Mouse (Mus musculus): Measurements from ENCODE around the gene Ap2m1. TPM values are rescaled to one million over a fixed set of nuclear protein-coding genes. Genes with fewer than 3 reads are reported as not detected.

Gene Ap2m1
- polyA plus RNA-seq, 1 experiment from 2014 or later, result 941 TPM

DNA sequence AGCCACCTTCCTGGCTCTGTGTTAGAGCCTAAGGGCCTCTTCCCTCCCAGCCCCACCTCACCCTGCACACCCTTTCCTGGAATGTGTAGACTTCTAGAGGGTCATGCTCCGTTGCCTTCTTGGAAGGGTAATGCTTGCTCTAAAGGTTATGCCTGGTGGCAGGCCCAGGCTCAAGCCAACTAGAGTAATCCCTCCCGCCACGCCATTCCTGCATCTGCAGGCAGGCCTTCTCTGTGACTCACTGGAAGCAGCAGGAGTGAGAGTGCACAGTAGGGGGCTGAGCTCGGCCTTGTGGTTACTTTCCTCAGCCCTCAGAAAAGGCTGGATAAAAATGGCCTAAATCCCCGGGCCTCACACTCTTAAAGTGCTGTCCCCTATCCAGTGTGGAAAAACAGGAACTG, 1.8 kb downstream of the Ap2m1 start:
- WGBS, result 29% methylated on average over 5 of the region's 5 CpGs
- Histone ChIP-seq H3K27ac (ENCODE audit: low read depth, low read length) (no peak overlapping the region), H3K4me3 (ENCODE audit: low read depth, low read length) (peak overlapping the region; percentile 22), H3K27me3 (ENCODE audit: control insufficient read depth, insufficient read depth, low read length) (no peaks in the 10 kb centered on the region), H3K4me1 (replicated peaks; ENCODE audit: control insufficient read depth, insufficient read depth, low read length) (peaks cover 11% of the 10 kb centered on the region; the same call in 1 of the 2 replicates), H3K9ac (ENCODE audit: low read depth, low read length) (peak overlapping the region; percentile 40; the same call in 1 of the 2 replicates), H3K9me3 (ENCODE audit: control insufficient read depth, low read length) (no peaks in the 10 kb centered on the region), H3K4me2 (replicated peaks; ENCODE audit: low read depth, low read length) (peak overlapping the region; percentile 76), H3K36me3 (ENCODE audit: control insufficient read depth, insufficient read depth, low read length) (peaks cover 11% of the 10 kb centered on the region; the same call in 1 of the 2 replicates)
- no peak for DNase-seq (ENCODE audit: low spot score)
- ATAC-seq (ENCODE audit: low FRiP score), result no peak

DNA sequence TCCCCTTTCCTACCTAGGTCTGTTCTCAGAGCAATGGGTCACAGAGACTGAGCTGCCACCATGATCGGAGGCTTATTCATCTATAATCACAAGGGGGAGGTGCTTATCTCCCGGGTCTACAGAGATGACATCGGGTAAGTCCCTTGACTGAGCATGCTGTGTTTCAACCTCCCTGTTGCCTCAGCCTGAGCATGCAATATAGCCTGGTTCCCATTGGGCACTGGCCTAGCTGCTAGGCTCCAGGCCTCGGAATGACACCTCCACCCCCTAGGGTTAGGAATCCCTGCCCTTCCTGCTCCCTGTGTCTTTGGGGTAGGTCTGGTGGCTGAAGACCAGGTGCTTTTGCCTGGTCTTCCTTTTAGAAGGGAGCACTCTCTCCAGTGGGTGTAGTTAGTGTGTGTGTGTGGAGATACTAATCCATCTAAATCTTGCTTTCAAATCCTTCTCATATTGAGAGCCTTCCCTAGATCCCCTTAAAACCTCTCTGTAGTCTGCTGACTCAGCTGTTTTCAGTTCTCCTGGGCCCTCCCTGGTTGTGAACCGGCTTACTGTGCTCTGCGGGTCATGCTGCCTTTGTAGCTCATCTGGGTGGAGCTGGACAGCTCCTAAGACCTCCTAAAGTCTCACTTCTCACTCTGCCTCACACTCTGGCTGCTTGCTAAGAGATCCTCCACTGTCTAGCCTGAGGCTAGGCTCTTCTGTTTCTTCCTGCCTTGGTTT, 2.5 kb downstream of the Ap2m1 start:
- peaks cover 11% of the 10 kb centered on the region; the same call in 1 of the 2 replicates for H3K36me3 ChIP-seq (ENCODE audit: control insufficient read depth, insufficient read depth, low read length)
- H3K4me1 ChIP-seq (replicated peaks; ENCODE audit: control insufficient read depth, insufficient read depth, low read length), result peaks cover 11% of the 10 kb centered on the region; the same call in 1 of the 2 replicates
- 50% methylated on average over 6 of the region's 6 CpGs for WGBS
- ATAC-seq (ENCODE audit: low FRiP score), result no peak
- H3K27ac ChIP-seq (ENCODE audit: low read depth, low read length), result no peak overlapping the region
- no peaks in the 10 kb centered on the region for H3K27me3 ChIP-seq (ENCODE audit: control insufficient read depth, insufficient read depth, low read length)
- H3K9me3 ChIP-seq (ENCODE audit: control insufficient read depth, low read length), result no peaks in the 10 kb centered on the region
- peak overlapping the region; percentile 40; the same call in 1 of the 2 replicates for H3K9ac ChIP-seq (ENCODE audit: low read depth, low read length)
- peak overlapping the region; percentile 22; the same call in 1 of the 2 replicates for H3K4me3 ChIP-seq (ENCODE audit: low read depth, low read length)
- H3K4me2 ChIP-seq (replicated peaks; ENCODE audit: low read depth, low read length), result peak overlapping the region; percentile 76
- DNase-seq (ENCODE audit: low spot score), result no peak

DNA sequence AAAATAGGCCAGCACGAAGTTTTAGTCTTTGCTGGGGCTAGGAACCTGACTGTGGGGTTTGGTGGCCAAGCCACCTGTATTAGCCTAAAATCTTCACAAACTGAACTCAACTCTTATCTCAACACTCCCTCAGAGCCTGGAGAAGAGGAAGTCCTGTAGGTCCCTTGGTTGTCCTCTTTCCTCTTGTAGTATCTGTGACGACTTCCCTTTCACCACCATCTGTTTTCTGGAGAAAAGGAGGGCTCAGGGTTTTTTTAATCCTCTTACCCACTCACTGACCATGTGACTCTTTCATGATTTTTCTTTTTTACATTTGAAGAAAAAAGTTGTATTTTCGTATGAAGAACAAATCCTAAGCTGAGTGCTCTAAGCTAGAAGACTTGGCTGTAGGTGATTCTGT, 4.4 kb downstream of the Ap2m1 start:
- no peak overlapping the region for H3K9ac ChIP-seq (ENCODE audit: low read depth, low read length)
- 75% methylated on average over 3 of the region's 3 CpGs for WGBS
- H3K9me3 ChIP-seq (ENCODE audit: control insufficient read depth, low read length), result no peaks in the 10 kb centered on the region
- no peaks in the 10 kb centered on the region for H3K27me3 ChIP-seq (ENCODE audit: control insufficient read depth, insufficient read depth, low read length)
- H3K36me3 ChIP-seq (ENCODE audit: control insufficient read depth, insufficient read depth, low read length), result peaks cover 18% of the 10 kb centered on the region; the same call in 1 of the 2 replicates
- no peak overlapping the region for H3K4me2 ChIP-seq (replicated peaks; ENCODE audit: low read depth, low read length)
- no peak for ATAC-seq (ENCODE audit: low FRiP score)
- no peak overlapping the region for H3K27ac ChIP-seq (ENCODE audit: low read depth, low read length)
- no peak for DNase-seq (ENCODE audit: low spot score)
- H3K4me1 ChIP-seq (replicated peaks; ENCODE audit: control insufficient read depth, insufficient read depth, low read length), result peaks cover 11% of the 10 kb centered on the region; the same call in 1 of the 2 replicates
- no peak overlapping the region for H3K4me3 ChIP-seq (ENCODE audit: low read depth, low read length)

DNA sequence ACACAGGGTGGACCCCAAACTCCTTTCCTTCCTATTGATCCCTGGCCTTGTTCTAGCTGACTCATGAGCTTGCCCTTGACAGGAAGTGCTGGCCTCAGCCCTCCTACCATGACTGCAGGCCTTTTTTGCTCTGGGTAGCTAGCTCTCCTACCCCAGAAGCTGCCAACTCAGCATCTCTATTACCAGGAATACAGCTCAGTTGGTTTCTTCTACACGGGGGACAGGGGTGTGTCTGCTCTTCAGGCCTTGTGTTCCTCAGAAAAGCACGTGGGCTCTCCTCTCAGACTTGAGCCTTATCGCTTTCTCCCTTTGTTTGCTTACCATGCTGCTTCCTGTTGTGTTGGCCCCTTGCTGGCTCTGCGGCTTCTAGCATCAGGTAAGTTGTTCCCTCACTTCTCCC, 5.2 kb downstream of the Ap2m1 start:
- Histone ChIP-seq H3K36me3 (ENCODE audit: control insufficient read depth, insufficient read depth, low read length) (peaks cover 18% of the 10 kb centered on the region; the same call in 1 of the 2 replicates), H3K9me3 (ENCODE audit: control insufficient read depth, low read length) (no peaks in the 10 kb centered on the region), H3K27ac (ENCODE audit: low read depth, low read length) (no peak overlapping the region), H3K27me3 (ENCODE audit: control insufficient read depth, insufficient read depth, low read length) (no peaks in the 10 kb centered on the region), H3K4me2 (replicated peaks; ENCODE audit: low read depth, low read length) (no peak overlapping the region), H3K9ac (ENCODE audit: low read depth, low read length) (no peak overlapping the region), H3K4me3 (ENCODE audit: low read depth, low read length) (no peak overlapping the region), H3K4me1 (replicated peaks; ENCODE audit: control insufficient read depth, insufficient read depth, low read length) (peaks cover 11% of the 10 kb centered on the region; the same call in 1 of the 2 replicates)
- ATAC-seq (ENCODE audit: low FRiP score) (no peak), DNase-seq (ENCODE audit: low spot score) (no peak)
- 94% methylated on average over 4 of the region's 4 CpGs for whole genome bisulfite sequencing

DNA sequence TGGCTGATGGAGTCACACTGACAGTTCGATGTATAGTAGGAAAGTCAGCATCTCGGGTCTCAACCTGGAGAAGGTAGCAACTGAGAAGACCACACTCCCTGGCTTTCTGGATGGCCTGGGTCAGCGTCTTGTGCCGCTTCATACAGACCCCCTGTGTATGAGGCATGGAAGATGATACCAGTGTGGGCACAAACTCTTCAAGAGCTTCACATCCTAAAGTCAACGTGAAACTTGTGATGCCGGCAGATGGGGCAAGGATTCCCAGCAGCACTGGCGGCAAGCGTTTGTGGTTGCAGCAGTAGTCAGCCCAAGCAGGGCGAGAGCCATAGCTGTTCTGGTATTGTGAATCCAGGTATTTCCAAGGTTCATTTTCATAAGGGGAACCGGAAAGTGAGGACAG, 10.4 kb downstream of the Ap2m1 start:
- DNase-seq (ENCODE audit: low spot score), result no peak
- Histone ChIP-seq H3K4me2 (replicated peaks; ENCODE audit: low read depth, low read length) (no peak overlapping the region), H3K27ac (ENCODE audit: low read depth, low read length) (no peak overlapping the region), H3K36me3 (ENCODE audit: control insufficient read depth, insufficient read depth, low read length) (peaks cover 16% of the 10 kb centered on the region; the same call in 1 of the 2 replicates), H3K4me3 (ENCODE audit: low read depth, low read length) (no peak overlapping the region), H3K4me1 (replicated peaks; ENCODE audit: control insufficient read depth, insufficient read depth, low read length) (peaks cover 3% of the 10 kb centered on the region; the same call in 1 of the 2 replicates), H3K27me3 (ENCODE audit: control insufficient read depth, insufficient read depth, low read length) (no peaks in the 10 kb centered on the region), H3K9ac (ENCODE audit: low read depth, low read length) (no peak overlapping the region), H3K9me3 (ENCODE audit: control insufficient read depth, low read length) (no peaks in the 10 kb centered on the region)
- 93% methylated on average over 10 of the region's 10 CpGs for whole genome bisulfite sequencing
- ATAC-seq (ENCODE audit: low FRiP score), result no peak

DNA sequence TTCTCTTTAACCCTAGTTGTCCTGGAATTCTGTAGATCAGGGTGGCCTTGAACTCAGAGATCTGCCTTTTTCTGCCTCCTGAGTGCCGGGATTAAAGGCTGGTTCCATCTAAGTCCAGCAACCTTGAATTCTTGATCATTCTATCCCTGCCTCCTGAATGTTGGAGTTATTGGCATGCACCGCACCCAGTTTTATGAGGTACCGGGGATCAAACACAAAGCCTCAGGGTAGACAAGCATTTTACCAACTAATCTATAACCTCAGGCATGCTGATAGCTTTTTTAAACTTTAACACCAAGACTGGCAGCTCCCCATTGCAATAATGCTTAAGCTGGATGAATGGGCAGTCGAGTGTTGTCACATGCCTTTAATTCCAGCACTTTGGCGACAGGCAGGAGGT, 12.1 kb downstream of the Ap2m1 start:
- Histone ChIP-seq H3K27ac (ENCODE audit: low read depth, low read length) (no peak overlapping the region), H3K9me3 (ENCODE audit: control insufficient read depth, low read length) (no peaks in the 10 kb centered on the region), H3K4me2 (replicated peaks; ENCODE audit: low read depth, low read length) (peak overlapping the region; percentile 59; the same call in 1 of the 2 replicates), H3K27me3 (ENCODE audit: control insufficient read depth, insufficient read depth, low read length) (no peaks in the 10 kb centered on the region), H3K4me1 (replicated peaks; ENCODE audit: control insufficient read depth, insufficient read depth, low read length) (peaks cover 3% of the 10 kb centered on the region; the same call in 1 of the 2 replicates), H3K4me3 (ENCODE audit: low read depth, low read length) (no peak overlapping the region; the same call in 1 of the 2 replicates), H3K36me3 (ENCODE audit: control insufficient read depth, insufficient read depth, low read length) (peaks cover 10% of the 10 kb centered on the region; the same call in 1 of the 2 replicates), H3K9ac (ENCODE audit: low read depth, low read length) (no peak overlapping the region)
- ATAC-seq (ENCODE audit: low FRiP score) (no peak), DNase-seq (ENCODE audit: low spot score) (no peak)
- WGBS, result 61% methylated on average over 5 of the region's 5 CpGs

DNA sequence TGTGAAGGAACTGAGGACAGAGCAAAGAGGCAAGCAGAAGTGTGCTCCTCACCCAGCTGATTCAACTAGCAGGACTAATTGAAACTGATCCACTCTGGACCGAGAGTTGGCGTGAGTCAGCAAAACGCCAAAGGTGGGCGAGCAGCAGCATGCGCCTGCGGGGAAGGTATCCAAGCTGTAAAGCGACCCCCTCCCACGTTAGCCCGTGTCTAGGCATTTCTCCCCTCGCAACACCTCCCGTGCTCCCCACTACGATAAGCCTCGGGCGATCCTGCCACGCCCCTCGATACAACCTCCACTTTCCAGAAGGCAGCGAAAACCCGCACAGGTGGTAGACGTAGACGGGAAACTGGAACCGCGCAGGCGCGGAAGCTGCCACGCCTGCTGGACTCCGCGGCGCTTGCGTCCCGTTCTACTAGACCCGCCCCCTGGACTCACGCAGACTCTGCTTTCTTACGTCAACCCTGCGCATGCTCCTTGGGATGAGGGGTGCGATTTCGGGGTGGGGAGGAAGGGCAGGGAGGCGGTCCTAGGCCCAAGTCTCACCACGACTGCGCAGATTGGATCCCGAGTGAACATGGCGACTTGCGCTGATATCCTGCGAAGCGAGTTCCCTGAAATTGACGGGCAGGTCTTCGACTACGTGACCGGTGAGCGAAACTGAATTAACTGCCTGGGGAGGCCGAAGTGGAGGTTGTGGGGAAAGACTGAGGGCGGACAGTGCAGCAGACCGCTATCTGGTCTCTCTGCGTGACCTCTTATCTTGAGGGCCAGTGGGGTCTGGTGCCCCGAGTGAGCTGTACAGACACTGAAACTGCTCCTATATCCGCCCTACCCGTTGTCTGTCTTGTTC, 13.0 kb downstream of the Ap2m1 start, which contains the start of gene Abcf3:
TSS of gene Abcf3 (plus strand) at position 482 of the 853 bp plus-strand sequence.
- peaks cover 3% of the 10 kb centered on the region; the same call in 1 of the 2 replicates for H3K4me1 ChIP-seq (replicated peaks; ENCODE audit: control insufficient read depth, insufficient read depth, low read length)
- peak within 1 kb of the TSS; percentile 56 for H3K4me3 ChIP-seq (ENCODE audit: low read depth, low read length)
- DNase-seq (ENCODE audit: low spot score) (peak; percentile 99), ATAC-seq (ENCODE audit: low FRiP score) (peak; percentile 99)
- peak within 1 kb of the TSS; percentile 59 for H3K4me2 ChIP-seq (replicated peaks; ENCODE audit: low read depth, low read length)
- H3K9me3 ChIP-seq (ENCODE audit: control insufficient read depth, low read length), result no peaks in the 10 kb centered on the region
- peak within 1 kb of the TSS; percentile 57 for H3K9ac ChIP-seq (ENCODE audit: low read depth, low read length)
- under 1% methylated on average over 56 of the region's 56 CpGs for WGBS
- H3K27me3 ChIP-seq (ENCODE audit: control insufficient read depth, insufficient read depth, low read length), result no peaks in the 10 kb centered on the region
- peaks cover 10% of the 10 kb centered on the region; the same call in 1 of the 2 replicates for H3K36me3 ChIP-seq (ENCODE audit: control insufficient read depth, insufficient read depth, low read length)
- H3K27ac ChIP-seq (ENCODE audit: low read depth, low read length), result no peak within 1 kb of the TSS

DNA sequence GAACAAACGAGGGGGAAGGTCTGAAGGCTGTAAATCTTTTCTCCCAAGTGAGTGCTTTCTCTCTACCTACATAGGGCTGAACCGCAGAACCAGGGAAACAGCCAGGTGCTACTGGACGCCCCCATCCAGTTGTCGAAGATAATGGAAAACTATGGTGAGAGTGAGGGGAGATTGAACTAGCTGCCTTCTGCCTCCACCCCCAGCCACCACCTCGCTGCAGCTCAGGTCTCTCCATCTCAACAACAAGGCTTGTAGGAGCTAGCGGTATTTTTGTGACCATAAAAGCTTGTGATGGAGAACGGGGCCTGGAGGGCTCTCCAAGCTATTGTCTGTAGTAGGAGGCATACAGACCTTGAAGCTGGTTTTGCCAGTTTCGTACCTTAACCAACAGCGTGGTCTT, 13.9 kb downstream of the Ap2m1 start:
- Histone ChIP-seq H3K27ac (ENCODE audit: low read depth, low read length) (no peak overlapping the region), H3K9ac (ENCODE audit: low read depth, low read length) (peak overlapping the region; percentile 57), H3K4me3 (ENCODE audit: low read depth, low read length) (peak overlapping the region; percentile 56), H3K4me1 (replicated peaks; ENCODE audit: control insufficient read depth, insufficient read depth, low read length) (peaks cover 3% of the 10 kb centered on the region; the same call in 1 of the 2 replicates), H3K4me2 (replicated peaks; ENCODE audit: low read depth, low read length) (peak overlapping the region; percentile 48), H3K36me3 (ENCODE audit: control insufficient read depth, insufficient read depth, low read length) (peaks cover 6% of the 10 kb centered on the region; the same call in 1 of the 2 replicates), H3K27me3 (ENCODE audit: control insufficient read depth, insufficient read depth, low read length) (no peaks in the 10 kb centered on the region), H3K9me3 (ENCODE audit: control insufficient read depth, low read length) (no peaks in the 10 kb centered on the region)
- 52% methylated on average over 9 of the region's 9 CpGs for WGBS
- no peak for DNase-seq (ENCODE audit: low spot score)
- no peak for ATAC-seq (ENCODE audit: low FRiP score)

Data from hindbrain, embryonic 11.5 days (tissue).